Mouse (Mus musculus): ENCODE data around the gene Trim31.
"Not testable (repeated sequence)": the region's sequence is repeated elsewhere in the genome, so short reads cannot be mapped to it uniquely, and the experiment has no call there.

Trim31 gene

DNA sequence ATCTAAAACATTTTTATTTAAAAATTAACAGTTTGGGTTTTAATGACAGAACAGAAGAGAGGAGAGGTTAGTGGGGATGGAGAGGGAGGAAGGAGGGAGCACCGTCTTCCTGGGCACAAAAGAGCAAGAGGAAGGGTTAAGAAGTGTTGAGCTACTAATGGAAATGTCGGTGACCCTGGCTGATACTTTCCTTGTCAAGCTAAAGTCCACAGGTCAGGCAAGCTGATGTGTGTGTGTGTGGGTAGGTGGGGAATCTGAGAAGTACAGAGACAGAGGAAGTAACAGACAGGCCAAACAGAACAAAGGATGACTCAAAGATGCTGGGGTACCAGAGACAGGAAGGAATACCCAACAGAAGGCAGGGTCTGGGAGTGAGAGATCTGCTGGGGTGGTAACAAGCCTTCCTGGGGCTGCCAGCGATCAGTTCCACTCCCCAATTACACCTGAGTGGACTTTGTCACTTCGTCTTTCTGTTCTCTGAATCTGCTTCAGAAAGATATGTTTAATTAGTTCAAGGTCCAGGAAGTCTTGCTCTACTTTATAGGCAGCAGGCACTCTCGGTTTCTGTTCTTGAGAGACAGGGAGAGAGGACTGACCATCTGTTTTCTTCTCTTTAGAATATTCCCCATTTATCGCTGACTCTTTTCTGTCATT, at the start of gene Trim31:
Trim31 (plus strand) TSS at position 567 of the 654 bp plus-strand sequence.
- DNase-seq (ENCODE audit: low read depth) = no peak

DNA sequence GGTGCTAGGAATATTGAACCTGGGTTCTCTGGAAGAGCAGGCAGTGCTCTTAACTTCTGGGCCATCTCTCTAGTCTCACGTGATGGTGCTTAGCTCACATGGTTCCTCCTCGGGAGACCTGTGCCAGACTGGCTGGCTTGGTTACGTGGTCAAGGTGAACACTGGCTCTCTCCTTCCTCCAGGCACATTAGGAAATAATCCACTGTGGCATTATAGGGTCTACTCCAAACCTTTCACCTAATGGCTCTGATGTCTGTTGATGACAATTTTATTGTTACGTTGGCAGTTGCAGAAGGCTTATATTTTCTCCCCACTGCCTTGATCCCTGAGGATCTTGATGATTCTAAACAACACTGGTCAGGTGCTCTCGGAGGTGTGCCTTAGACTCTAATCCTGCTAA, 49.0 kb upstream of the Trim31 start:
- no peak for DNase-seq (ENCODE audit: low read depth)

DNA sequence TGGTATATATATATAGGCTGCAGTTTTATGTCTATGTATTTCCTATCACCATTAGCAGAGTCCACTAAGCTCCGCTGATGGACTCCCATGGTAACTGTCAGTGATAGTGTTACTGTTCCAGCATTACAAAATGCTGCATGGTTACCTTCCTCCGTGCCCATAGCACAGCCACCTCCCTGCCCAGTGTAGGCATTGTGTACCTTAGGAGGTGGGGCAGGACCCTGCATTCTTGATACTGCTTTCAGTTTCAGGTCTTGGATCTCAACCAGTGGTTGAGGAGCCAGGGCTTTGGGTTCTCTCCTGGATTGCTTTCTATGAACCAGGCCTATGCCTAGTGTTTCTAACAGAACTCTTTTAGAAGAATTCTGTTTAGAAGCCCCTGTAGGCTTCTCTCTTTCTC, 47.9 kb upstream of the Trim31 start:
- no peak for DNase-seq (ENCODE audit: low read depth)

DNA sequence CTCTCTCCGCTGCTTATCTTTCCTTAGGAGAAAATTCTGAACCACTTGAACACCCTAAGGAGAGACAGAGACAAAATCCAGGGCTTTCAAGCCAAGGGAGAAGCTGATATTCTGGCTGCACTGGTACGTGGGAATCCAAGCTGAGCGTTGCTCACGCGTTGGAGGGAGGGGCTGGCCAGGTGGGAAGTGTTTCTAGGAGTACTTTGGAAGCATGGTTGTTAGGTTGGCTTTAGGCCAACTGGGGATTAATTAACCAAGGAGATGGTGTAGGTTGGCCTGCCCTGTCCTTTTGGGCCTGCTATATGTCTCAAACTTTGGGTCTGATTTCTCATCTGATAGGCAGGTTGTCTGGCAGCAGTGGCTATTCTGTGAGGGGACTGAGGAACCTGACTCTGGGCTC, 46.7 kb upstream of the Trim31 start:
- no peak for DNase-seq (ENCODE audit: low read depth)

DNA sequence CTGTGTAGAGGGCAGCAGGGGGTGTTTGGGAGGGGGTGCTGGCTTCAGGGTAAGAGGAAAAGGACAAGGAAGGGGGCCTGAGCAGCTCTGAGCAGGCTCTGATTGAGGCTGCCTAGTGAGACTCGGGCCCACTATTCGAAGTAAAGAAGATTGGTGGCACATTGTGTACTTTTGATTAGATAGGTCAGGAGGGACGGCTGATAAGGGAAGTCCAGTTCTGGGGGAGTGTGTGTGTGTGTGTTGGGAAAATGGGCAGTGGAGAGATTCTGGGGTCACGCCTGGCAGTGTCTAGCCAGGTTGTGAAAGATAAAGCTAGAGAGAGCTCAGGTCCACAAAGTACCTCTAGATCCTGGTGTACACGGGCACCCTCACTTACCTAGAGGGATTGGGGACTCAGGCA, 46.3 kb upstream of the Trim31 start:
- DNase-seq (ENCODE audit: low read depth) = no peak

DNA sequence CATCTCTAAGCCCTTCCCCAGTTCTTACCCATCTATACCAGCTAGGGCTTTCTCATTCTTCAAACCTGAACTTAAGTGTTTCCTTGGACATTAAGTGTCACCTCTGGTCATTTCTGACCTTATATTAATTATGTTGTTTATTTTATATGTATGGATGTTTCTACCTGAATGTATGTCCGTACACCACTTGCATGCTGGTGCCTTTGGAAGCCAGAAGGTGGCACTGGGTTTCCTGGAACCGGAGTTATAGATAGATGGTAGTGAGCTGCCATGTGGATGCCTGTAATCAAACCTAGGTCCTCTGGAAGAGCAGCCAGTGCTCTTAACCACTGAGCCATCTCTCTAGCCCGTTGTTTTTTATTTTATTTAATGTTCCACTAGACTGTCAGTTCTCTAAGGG, 42.4 kb upstream of the Trim31 start:
- DNase-seq (ENCODE audit: low read depth) = no peak

DNA sequence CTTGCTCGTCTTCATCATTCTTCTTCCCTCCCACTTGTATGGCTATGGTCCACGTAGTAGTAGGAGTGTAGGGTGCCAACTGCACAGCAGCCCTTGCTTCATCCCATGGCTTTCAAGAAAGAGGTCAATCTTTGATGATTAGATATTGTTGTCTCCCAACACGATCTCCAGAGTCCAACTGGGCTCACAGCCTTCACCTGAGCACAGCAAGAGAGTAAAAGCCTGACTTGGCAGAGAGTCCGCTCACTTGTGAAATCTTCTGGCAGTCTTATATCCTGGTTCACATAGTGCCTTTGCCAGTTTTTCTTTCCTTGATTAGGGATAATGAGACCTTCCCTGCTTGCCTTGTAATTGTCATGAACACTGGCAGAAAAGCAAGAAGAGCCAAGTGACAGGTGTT, 41.7 kb upstream of the Trim31 start:
- no peak for DNase-seq (ENCODE audit: low read depth)

DNA sequence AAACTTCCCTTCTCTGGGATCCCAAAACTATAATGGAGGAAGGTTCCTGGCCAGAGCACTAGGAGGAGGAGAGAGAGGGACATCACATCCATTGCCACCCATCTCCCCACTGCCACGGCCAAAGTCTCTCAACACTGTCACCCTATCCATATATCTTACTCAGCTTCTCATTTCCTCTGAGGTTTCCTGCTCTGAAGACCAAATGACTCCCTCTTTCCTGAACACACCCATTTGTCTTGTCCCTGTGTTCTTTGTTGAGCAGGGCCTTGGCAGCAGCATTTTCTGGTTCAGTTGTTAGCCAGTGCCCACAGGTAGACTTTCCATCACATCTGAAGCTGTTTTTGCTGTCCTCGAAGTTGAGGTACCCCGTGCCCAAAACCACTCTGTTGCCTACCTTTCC, 39.7 kb upstream of the Trim31 start:
- no peak for DNase-seq (ENCODE audit: low read depth)

DNA sequence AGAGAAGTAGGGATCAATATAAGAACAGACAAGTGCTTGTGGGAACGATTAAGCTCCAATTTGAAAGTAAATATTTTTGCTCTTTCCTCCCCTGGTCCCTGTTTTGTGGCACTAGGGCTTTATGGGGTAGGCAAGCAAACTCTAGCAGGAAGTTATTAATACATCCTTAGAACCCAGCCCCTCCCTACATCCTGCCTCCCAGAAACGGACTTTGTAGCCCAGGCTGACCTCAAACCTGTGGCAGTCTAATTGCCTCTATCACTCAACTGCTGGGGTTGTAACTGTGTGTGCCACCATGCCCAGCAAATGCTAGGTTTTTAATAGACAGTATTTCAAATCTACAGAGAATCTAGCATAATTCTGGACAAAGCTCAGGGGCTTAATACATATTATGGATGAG, 36.2 kb upstream of the Trim31 start:
- no peak for DNase-seq (ENCODE audit: low read depth)

DNA sequence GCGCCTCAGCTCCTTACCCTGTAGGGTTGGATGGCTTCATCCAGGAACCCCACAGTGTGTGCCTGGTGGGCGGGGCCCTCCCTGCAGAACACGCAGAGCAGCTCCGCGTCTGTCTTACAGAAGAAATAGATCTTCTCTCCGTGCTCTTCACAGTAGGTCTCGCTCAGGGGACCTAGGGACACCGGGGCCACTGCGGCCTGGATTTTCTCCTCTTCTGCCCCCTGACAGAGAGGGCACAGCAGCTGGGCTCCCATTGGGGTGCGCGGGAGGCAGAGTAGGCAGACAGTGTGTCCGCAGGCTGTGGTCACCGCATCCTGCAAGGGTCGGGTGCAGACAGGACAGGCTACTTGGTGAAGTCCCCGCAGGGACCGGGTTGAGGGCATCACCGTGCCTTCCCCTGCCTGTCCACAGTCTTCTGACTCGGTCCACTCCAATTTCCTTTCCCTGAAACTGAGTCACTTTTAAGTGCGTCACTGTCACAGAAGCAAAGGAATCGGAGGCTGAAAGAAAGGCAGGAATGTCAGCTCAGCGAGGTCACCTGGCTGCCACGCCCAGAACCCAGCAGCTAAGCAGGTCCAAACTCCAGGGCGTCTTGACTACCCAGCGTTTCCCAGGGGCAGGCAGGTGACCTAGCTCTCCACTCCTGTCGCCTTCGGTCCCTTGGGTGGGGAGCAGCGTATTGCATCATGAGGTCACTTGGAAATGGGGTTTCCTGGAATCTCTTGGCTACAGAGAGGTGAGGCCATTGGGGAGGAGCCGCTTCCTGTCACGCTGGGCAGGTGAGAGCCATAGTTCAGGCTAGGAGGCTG, 31.0 kb upstream of the Trim31 start, which contains the start of gene Trim15:
Trim15 (minus strand) TSS at position 492 of the 809 bp plus-strand sequence.
- no peak for DNase-seq (ENCODE audit: low read depth)

DNA sequence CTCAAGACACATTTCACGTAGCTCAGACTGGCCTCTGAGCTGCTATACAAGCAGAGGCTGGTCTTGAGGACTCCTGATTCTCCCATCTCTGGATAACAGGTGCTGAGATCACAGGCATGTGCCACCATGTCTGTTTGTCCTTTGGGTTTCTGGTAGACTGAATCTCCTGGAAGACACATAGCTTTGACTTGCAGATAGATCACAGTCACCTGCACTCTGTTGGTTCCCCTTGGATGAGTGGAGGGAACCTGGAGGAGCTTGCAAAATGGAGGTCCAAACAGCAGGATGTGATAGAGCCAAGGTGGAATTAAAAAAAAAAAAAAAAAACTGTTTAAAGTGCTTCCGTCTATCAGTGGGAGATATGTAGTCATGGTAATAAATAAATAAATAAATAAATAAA, 29.1 kb upstream of the Trim31 start:
- no peak for DNase-seq (ENCODE audit: low read depth)

DNA sequence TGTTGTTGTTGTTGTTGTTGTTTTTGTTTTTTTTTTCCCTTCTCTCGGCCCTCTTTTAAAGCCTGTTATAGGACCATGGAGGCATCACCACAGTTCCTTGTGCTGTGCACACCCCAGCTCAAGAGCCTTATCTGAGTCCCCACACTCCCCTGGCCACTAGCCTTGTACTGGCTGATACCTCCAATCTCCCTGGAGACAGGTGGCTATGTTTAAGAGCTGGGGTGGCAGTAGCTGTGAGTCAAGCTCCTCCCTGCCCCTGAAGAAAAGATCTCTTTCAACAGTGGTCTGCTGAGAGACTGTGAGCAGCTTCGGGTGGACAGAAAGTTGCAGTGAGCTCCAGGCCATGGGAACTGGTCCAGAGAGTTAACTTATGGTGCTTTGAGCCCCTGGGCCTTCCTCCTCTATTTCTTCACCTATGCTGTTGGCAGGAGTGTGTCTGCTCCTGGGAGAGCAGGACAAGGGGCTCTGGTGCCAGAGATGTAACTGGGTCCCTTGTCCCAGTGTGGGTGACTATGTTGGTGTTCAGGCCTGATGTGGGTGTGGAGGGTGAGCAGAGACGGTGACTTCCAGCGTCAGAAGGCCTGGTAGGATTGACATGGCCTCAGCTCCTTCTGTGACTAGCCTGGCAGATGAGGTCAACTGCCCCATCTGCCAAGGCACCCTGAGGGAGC, 28.5 kb upstream of the Trim31 start, which contains the start of gene Trim10:
Trim10 (plus strand) TSS at position 291 of the 671 bp plus-strand sequence.
- no peak for DNase-seq (ENCODE audit: low read depth)

DNA sequence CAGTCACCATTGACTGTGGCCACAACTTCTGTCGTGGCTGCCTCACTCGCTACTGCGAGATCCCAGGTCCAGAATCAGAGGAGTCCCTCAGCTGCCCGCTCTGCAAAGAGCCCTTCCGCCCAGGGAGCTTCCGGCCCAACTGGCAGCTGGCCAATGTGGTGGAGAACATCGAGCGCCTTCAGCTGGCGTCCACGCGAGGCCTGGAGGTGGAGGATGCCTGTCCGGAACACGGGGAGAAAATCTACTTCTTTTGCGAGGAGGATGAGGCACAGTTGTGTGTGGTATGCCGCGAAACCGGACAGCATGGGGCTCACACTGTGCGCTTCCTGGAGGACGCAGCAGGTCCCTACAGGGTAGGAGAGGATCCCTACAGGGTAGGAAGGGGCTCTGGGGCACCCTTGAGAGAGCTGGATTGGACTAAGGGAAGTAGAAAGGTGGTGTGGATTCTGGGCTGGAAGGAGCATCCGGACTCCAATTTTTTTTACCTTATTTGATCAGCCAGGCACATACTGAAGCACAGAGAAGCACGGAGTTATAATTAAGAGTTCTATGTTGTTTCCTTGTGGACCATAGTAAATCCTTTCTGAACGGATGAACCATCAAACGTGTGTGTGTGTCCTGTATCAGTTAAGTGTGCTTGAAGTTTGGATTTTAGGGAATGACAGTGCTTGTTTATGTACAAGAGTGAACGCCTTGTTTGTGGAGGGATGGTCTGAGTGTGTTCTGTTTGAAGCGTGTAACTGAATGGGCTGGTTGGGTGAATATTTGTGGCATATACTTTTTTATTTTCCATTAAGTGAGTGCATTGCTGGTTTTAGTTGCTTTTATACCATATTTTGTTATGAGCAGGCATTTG, 27.7 kb upstream of the Trim31 start:
- DNase-seq (ENCODE audit: low read depth) = no peak

DNA sequence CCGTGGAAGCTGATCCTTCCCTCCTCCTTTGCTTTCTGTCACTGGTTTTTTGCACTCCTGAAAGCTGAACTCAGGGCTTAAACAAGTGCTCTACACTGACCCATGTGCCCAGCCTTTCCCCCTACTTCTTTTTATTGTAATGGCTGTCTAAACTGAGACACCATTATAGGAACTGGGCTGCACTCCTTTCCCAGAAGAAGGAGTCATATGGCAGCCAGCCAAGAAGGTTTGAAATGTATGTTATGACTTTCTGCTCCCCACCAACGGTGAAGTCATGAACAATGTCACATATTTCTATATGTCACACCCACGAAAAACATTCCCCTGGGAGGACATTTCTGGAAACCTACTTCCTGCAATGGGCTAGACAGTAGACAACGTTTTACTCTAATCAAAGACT, 23.3 kb upstream of the Trim31 start:
- peak; percentile 48 for DNase-seq (ENCODE audit: low read depth)

DNA sequence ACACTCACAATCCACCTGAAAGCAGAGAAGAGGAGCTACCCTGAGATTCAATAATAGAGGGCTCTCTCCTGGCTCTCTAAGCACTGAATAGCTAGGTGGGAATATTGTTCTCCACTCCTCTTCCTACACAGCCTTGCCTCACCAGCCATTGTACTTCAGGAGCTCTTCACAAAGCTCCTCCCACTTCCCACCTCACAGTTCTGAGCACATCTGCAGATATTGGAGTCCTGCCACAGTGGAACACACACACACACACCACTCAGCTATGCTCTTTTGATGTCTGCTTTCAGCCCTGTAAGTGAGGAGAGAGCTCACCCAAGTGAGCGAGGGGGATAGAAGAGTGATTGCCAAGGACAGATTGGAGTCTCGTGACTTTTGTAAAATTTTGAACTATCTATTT, 14.6 kb upstream of the Trim31 start:
- DNase-seq (ENCODE audit: low read depth) = peak; percentile 41

DNA sequence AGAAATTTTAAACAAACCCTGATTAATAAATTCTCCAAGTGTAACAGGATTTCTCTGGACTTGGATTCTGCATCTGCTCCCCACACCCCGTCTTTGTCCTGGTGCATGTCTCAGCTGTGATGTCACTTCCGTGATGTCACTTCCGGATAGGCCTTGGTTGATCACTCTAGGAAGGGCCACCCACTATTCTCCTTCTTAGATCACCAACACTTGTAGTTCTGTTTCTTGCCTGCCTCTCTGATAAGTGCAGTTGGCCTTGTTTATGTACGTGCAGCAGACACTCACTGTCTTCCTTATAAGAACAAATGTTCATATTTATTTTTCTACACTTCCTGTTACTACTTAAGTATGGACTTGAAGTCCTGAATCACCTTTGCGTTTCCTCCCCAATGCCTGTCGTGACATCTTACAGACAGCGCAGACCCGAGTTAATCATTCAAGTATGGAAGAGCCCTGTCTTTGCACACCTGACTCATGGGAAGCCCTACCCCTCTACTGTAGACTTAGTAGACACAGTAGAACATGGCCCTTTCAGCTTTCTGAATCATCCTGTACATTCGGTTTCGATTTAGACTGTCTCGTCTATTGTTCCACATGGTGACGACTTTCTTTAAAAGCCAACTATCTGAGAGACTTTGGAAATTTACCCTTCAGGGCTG, 12.7 kb upstream of the Trim31 start:
- no peak for DNase-seq (ENCODE audit: low read depth)

DNA sequence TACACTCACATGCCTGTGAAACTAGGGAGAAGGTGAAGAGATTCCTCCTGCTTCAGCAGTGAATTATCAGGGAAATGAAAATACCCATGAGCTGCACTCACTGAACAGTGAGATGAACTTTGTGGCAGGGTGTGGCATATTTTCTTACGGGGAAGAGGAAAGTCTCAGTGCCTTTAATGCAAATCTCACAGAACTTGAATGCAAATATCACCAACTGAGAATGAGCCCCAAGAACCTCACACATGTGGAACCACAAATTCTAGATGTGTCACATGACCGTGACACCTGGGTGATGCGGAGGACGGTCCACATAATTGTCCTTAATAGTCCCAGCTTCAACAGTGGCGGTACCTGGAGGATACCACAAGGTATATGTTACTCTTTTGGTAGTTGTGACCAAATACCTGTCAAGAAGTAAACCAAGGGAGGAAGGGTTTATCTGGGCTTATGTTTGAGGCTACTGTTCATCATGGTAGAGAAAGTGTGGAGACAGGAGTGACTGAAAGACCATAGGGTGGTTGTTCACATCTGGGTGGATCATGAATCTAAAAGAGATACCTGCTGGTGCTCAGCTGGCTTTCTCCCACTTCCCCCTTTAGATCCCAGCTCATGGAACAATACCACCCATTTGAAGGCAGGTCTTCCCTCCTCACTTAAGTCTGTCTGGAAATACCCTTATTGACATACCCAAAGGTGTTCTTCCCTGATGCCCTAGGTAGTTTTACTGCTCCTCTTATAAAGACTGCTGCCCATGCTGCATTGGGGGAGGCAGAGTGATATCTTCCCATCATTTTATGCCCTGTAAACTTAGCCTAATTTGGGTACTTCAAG, 7.6 kb upstream of the Trim31 start, which contains the start of gene Trim40:
Trim40 (minus strand) TSS at position 51 of the 831 bp plus-strand sequence.
- DNase-seq (ENCODE audit: low read depth) = no peak

DNA sequence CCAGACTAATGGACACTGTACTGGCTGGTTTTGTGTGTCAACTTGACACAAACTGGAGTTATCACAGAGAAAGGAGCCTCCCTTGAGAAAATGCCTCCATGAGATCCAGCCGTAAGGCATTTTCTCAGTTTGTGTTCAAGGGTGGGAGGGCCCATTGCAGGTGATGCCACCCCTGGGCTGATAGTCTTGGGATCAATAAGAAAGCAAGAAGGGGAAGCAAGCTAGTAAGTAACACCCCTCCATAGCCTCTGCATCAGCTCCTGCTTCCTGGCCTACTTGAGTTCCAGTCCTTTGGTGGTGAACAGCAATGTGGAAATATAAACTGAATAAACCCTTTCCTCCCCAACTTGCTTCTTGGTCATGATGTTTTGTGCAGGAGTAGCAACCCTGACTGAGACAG, 6.4 kb upstream of the Trim31 start:
- DNase-seq (ENCODE audit: low read depth) = not testable (repeated sequence)

DNA sequence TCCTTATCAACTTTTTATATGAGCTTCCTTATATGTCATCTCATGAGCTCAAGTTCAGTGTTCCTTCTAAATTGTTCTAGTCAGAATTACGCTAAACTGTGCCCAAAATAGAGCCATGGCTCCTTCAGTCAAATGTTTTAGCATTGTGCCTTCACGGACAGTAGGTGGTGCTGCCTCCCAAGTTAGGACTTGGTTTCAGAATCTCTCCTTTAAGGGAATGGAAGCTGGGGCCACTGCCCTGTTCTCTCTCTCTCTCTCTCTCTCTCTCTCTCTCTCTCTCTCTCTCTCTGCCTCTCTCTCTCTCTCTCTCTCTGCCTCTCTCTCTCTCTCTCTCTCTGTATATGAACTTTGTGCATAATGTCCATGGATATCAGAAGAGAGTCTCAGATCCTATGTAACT, 5.6 kb upstream of the Trim31 start:
- peak; percentile 80 for DNase-seq (ENCODE audit: low read depth)

DNA sequence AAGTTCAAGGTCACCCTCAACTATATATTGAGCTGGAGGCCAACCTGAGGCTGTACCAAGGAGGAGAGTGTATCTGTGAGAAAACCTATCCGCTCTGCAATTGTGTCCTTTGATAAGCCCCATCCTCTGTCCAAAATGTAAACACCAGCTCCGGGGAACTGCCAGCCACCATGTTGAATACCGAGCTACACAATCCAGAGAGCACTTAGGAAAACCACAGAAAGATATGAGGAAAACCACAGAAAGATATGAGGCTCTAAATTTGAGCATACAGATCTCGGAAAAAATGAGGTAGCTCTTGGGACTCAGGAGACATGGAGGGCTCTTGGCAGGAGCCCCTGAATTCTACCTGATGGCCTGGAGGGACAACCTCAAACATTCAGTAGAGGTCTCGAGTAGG, 4.5 kb upstream of the Trim31 start:
- no peak for DNase-seq (ENCODE audit: low read depth)
